Mouse (Mus musculus) megakaryocyte, embryonic 14.5 days (primary cell): ENCODE results near the gene Rps11. TPM values are rescaled to one million over a fixed set of nuclear protein-coding genes. Genes with fewer than 3 reads are reported as not detected.

Source experiments
- H3K27me3 ChIP-seq: replicated peaks from 2 replicates; pipeline ENCODE3; 2012; ENCODE audit warnings: inconsistent platforms
- H3K36me3 ChIP-seq: replicated peaks from 2 replicates; pipeline ENCODE3; 2012; ENCODE audit warnings: low read length, inconsistent platforms, mixed read lengths
- H3K4me1 ChIP-seq: 2 replicates; pipeline ENCODE4 v1.6.1; 2012; ENCODE audit warnings: inconsistent platforms
- H3K4me3 ChIP-seq: replicated peaks from 2 replicates; pipeline ENCODE3; 2012; ENCODE audit warnings: moderate library complexity, mild to moderate bottlenecking, inconsistent platforms
- H3K9me3 ChIP-seq: 2 replicates; pipeline ENCODE4 v1.6.1; 2012; ENCODE audit warnings: inconsistent platforms
- FLI1 ChIP-seq: IDR thresholded peaks from 2 replicates; pipeline ENCODE4 v1.6.1; 2012; ENCODE audit warnings: low read length, inconsistent platforms, mixed read lengths
- GATA1 ChIP-seq: IDR thresholded peaks from 3 replicates; pipeline ENCODE4 v1.6.1; 2012; ENCODE audit warnings: mixed read lengths, low read length, inconsistent platforms, borderline replicate concordance
- polyA plus RNA-seq: library from polyadenylated mRNA; stranded (reverse); fragments of >175 nt; gene quantifications from 2 replicates; pipeline ENCODE4 v1.2.3, GENCODE M21; 2012; ENCODE audit warnings: low replicate concordance; ENCODE audit not compliant: insufficient read depth

The Rps11 gene
- polyA plus RNA-seq, 1 experiment: 217 TPM

GRCm38 (mm10) chr7:45147267-45147666, 23.0 kb upstream of the Rps11 start:
- Histone ChIP-seq H3K4me3 (no peak overlapping the region), H3K27me3 (peaks cover 29% of the 10 kb centered on the region), H3K9me3 (no peaks in the 10 kb centered on the region), H3K4me1 (peaks cover 38% of the 10 kb centered on the region), H3K36me3 (peaks cover 76% of the 10 kb centered on the region)
- no peak for TF ChIP-seq FLI1
- no peak for TF ChIP-seq GATA1

DNA sequence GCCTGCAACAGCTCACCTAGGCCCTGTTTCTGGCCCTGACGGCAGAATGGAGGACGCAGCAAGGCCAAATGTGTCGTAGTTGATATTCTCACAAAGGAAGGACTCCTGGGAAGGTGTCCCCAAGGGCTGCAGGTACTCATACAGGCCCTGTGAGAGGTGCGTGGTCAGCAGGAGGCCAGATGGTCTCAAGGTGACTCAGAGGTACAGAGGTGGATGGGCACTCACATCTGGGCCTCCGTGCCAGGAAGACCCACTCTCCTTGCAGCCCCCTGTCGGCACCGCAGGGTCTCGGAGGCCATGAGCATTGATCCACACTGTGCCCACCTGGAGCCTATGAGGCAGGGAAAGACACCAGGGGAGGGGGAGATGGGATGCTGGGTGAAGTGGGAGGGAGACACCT, 21.2 kb upstream of the Rps11 start:
- H3K36me3 ChIP-seq: peaks cover 85% of the 10 kb centered on the region
- H3K4me3 ChIP-seq: no peak overlapping the region
- no peaks in the 10 kb centered on the region for H3K9me3 ChIP-seq
- H3K27me3 ChIP-seq: peaks cover 33% of the 10 kb centered on the region
- peaks cover 46% of the 10 kb centered on the region for H3K4me1 ChIP-seq
- no peak for TF ChIP-seq GATA1
- TF ChIP-seq FLI1: no peak

GRCm38 (mm10) chr7:45144368-45145174, 20.3 kb upstream of the Rps11 start:
- Histone ChIP-seq H3K4me1 (peaks cover 50% of the 10 kb centered on the region), H3K36me3 (peaks cover 92% of the 10 kb centered on the region), H3K27me3 (peaks cover 37% of the 10 kb centered on the region), H3K9me3 (peaks cover 4% of the 10 kb centered on the region; the same call in 1 of the 2 replicates), H3K4me3 (no peak overlapping the region)
- TF ChIP-seq FLI1: no peak
- TF ChIP-seq GATA1: no peak

- Histone ChIP-seq H3K4me1 (peaks cover 65% of the 10 kb centered on the region), H3K9me3 (peaks cover 5% of the 10 kb centered on the region; the same call in 1 of the 2 replicates), H3K4me3 (no peak overlapping the region), H3K36me3 (peaks cover 67% of the 10 kb centered on the region), H3K27me3 (peaks cover 41% of the 10 kb centered on the region)
- TF ChIP-seq FLI1 (no peak), GATA1 (no peak)
These were observed 17.7 kb upstream of the Rps11 start for GRCm38 (mm10) chr7:45141914-45142313.

DNA sequence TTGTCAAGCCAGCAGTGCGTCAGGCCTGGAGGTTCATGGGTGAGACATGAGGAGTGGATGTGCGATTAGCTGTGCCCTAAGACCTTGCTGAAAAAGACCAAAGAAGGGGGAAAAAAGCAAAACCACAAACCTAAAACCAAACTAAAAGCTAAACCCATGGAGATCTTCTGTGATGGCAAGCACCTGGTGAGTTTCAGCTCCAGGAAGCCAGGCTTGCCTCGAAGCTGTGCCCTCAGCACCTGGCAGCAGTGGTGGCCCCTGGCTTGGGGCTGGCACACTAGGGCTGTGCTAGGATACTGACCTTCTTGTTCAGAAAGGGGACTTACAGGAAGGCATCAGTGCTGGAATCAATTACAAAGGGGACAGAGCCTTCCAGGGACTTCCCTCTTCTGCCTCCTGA, 17.1 kb upstream of the Rps11 start:
- peaks cover 5% of the 10 kb centered on the region; the same call in 1 of the 2 replicates for H3K9me3 ChIP-seq
- H3K4me3 ChIP-seq: no peak overlapping the region
- TF ChIP-seq GATA1: no peak
- no peak for TF ChIP-seq FLI1
- H3K27me3 ChIP-seq: peaks cover 41% of the 10 kb centered on the region
- H3K36me3 ChIP-seq: peaks cover 61% of the 10 kb centered on the region
- H3K4me1 ChIP-seq: peaks cover 71% of the 10 kb centered on the region

DNA sequence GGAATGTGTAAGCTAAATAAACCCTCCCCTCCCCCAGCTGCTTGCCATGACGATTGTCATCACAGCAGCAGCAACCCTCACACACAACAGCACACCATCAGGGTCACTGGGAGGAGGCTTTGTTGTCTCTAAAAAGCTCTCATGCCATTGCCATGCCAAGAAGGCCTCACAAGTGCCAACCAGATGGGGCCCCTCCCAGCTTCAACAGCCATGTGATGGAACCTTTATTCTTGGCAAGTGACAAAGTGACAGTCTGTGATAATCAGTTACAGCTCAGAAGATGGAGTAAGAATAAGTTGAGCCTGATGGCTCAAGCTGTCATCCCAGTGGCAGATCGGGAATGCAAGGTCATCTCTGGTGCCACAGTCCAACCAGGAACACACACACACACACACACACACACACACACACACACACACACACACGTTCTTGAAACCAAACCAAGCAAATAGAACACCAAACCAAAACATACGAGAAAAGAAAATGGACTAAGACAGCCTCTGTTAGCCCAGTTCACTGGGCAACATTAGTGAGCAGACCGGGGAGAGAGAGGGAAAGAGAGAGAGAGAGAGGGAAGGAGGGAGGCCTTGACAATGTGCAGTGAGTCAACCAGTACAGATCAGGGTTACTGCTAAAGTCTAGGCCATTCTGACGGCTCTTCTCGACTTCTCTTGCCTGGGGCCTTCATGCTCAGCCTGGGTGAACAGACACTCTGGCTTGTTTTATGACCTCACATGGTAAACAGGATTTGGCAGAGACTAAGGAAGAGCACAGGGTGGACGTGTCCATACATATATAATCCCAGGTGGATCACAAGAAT, 15.9 kb upstream of the Rps11 start:
- Histone ChIP-seq H3K9me3 (peaks cover 5% of the 10 kb centered on the region; the same call in 1 of the 2 replicates), H3K4me3 (no peak overlapping the region), H3K4me1 (peaks cover 74% of the 10 kb centered on the region), H3K27me3 (peaks cover 32% of the 10 kb centered on the region), H3K36me3 (peaks cover 49% of the 10 kb centered on the region)
- TF ChIP-seq FLI1 (no peak), GATA1 (no peak)

DNA sequence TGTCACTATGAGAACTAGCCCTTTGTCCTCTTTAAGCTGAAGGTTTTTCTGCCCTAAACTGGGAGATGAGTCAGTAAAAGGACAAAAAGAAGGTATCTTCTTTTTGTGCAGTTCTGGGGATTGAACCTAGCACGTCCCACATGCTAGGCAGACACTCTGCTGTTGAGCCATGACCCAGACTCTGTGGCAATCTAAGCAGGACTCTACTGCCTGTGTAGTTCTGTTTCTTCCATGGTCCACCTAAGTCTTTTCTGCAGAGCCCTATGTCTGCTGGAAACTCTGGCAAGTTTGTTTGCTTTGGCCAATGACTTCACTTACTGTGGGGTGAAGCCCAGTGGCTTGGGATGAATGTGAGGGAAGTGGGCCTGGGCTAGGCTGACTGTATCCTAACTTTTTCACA, 14.2 kb upstream of the Rps11 start:
- peaks cover 6% of the 10 kb centered on the region for H3K9me3 ChIP-seq
- peaks cover 43% of the 10 kb centered on the region for H3K36me3 ChIP-seq
- peaks cover 91% of the 10 kb centered on the region for H3K4me1 ChIP-seq
- H3K27me3 ChIP-seq: peaks cover 26% of the 10 kb centered on the region
- TF ChIP-seq FLI1: no peak
- TF ChIP-seq GATA1: no peak
- H3K4me3 ChIP-seq: no peak overlapping the region

DNA sequence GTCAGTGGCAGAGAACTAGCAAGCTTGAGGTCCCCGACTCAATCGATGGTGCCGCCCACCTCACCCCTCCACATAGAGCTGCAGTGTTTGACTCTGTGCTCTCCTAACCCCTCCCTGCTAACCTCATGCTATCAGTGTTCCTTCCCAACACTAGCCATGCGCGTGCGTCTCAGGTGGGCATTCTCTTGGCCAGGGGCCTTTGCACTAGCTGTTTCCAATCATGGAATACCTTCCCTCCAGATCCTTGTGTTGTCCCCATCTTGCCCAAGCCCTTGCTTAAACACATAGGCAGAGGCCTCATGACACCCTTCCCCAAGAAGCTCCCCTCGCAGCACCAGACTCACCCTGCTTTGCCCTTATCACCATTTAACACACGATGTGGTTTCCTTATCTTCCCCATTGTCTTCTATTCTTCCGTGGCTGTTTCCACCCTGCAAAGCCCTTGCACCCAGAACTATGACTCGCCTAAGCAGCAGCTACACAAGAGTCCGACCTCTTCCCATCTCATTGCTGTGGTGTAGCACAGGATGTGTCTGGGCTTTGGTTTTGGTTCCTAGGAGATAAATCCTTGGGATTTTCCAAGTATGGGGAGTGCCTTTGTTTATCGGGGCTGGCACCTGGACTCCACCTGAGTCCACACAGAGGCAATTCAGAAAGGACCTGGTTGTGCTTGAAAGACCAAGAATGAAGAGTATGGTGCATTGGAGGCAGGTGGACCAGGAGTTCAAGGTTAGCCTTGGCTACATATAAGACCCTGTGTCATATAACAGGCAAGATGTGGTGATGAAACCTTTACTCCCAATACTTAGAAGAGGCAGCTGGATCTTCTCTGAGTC, 13.2 kb upstream of the Rps11 start:
- TF ChIP-seq FLI1 (0 out of 2 replicates have a peak, but pooled peaks have one; percentile 33), GATA1 (peak; percentile 98)
- peaks cover 8% of the 10 kb centered on the region for H3K9me3 ChIP-seq
- peaks cover 17% of the 10 kb centered on the region for H3K27me3 ChIP-seq
- peak overlapping the region; percentile 88 for H3K4me3 ChIP-seq
- peaks cover 89% of the 10 kb centered on the region for H3K4me1 ChIP-seq
- peaks cover 42% of the 10 kb centered on the region for H3K36me3 ChIP-seq

GRCm38 (mm10) chr7:45135993-45136567, 11.8 kb upstream of the Rps11 start, which contains the start of the genes Gm45713 and Flt3l:
TSS of gene Gm45713 (minus strand) at chr7:45136231.
TSS of gene Flt3l (minus strand) at chr7:45136432.
- Histone ChIP-seq H3K4me1 (peaks cover 88% of the 10 kb centered on the region), H3K27me3 (peaks cover 12% of the 10 kb centered on the region), H3K4me3 (peak within 1 kb of the TSS; percentile 92), H3K36me3 (peaks cover 43% of the 10 kb centered on the region), H3K9me3 (peaks cover 8% of the 10 kb centered on the region)
- TF ChIP-seq FLI1 (no peak), GATA1 (no peak)
